Mouse (Mus musculus): ENCODE measurements around the gene Vmn1r84.

Vmn1r84 gene

DNA sequence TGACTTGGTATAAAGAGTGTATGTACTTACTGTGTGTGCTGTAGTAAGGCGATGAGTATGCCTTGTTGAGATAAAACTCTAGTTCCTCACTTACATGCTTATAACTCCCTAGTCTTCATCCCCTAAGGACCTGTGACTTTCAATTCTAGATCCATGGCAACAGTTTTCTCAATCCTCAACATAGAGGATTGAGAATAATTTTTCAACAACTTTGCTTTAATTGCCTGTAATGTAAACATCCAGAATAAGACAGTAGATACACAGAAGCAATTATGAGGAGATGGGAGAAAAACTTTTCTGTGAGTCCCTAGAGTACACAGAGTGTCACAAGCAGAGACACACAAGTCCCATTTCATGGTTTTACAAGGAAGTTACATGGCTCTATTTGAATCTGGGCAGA, at the start of gene Vmn1r84:
Gene Vmn1r84 (minus strand): TSS at position 101 of the 400 bp plus-strand sequence.
- no peak for DNase-seq

DNA sequence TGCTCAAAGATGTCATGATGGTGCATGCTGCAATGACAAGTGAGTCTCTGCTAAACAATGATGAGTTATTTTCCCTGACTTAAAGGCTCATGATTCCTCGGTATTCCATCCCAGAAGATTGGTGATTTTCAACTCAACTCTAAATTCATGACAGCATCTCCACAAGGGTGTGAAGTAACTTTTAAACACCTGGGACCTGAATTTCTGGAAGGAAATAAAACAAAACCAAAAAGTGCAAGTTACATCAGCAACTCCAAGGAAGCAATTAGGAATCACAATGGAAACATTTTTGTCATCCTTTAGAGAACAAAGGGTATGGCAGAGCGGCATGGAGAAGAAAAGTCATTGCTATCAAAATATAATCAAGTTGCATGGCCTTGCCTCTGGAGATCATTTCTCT, 39.7 kb downstream of the Vmn1r84 start, which contains the start of gene Vmn1r83:
Gene Vmn1r83 (minus strand): TSS at position 101 of the 400 bp plus-strand sequence.
- no peak for DNase-seq
